Mouse (Mus musculus): Measurements from ENCODE around the gene Smc1a. TPM values are rescaled to one million over a fixed set of nuclear protein-coding genes. Genes with fewer than 3 reads are reported as not detected.

The Smc1a gene
- 150 and 164 TPM in 2 replicates for total RNA-seq (2014; fragmentation: Nextera tagmentation)
- 138 and 179 TPM in 2 replicates for total RNA-seq (2017)
- polyA plus RNA-seq (2012), result 14.0 and 17.2 TPM in 2 replicates

GRCm38 (mm10) chrX:152016151-152017145 lies at the start of gene Smc1a, which contains the start of gene Ribc1:
Smc1a (plus strand) TSS chrX:152016428.
Ribc1 (minus strand) TSS chrX:152016295.
- no peak for TF ChIP-seq GATA2 (IDR thresholded peaks at IDR 0.05; ENCODE audit: borderline replicate concordance, low read depth, low read length)
- no peak for TF ChIP-seq GATA1 (IDR thresholded peaks at IDR 0.05; ENCODE audit: borderline replicate concordance, low read length)
- TF ChIP-seq TAL1 (conservative IDR thresholded peaks at IDR 0.05; ENCODE audit: low read depth, low read length), result no peak
- no peak for TF ChIP-seq POLR2AphosphoS5 (IDR thresholded peaks at IDR 0.05; ENCODE audit: insufficient replicate concordance, low read depth, low read length)
- no peak for TF ChIP-seq CTCF (IDR thresholded peaks at IDR 0.05; ENCODE audit: low read depth, low read length)
- H3K4me3 ChIP-seq (ENCODE audit: low read depth, low read length), result peak within 1 kb of the TSS; percentile 74
- H3K9me3 ChIP-seq (replicated peaks), result no peaks in the 10 kb centered on the region
- peaks cover 12% of the 10 kb centered on the region for H3K36me3 ChIP-seq (replicated peaks)
- H3K4me1 ChIP-seq (ENCODE audit: insufficient read depth, low read depth, low read length), result peaks cover 16% of the 10 kb centered on the region
- peak; percentile 68 for DNase-seq (ENCODE audit: low spot score)
- H3K27me3 ChIP-seq (ENCODE audit: insufficient read depth, low read length), result no peaks in the 10 kb centered on the region
- ATAC-seq (ENCODE audit: extremely low read depth, insufficient number of reproducible peaks, low FRiP score, poor library complexity, severe bottlenecking), result peak; percentile 90

- Histone ChIP-seq H3K9me3 (replicated peaks) (no peaks in the 10 kb centered on the region), H3K4me1 (ENCODE audit: insufficient read depth, low read depth, low read length) (peaks cover 5% of the 10 kb centered on the region), H3K36me3 (replicated peaks) (peaks cover 10% of the 10 kb centered on the region), H3K4me3 (ENCODE audit: low read depth, low read length) (no peak overlapping the region), H3K27me3 (ENCODE audit: insufficient read depth, low read length) (0 out of 2 replicates have a peak, but pooled peaks cover 5% of the 10 kb centered on the region)
- ATAC-seq (ENCODE audit: extremely low read depth, insufficient number of reproducible peaks, low FRiP score, poor library complexity, severe bottlenecking) (no peak), DNase-seq (ENCODE audit: low spot score) (no peak)
- TF ChIP-seq GATA2 (IDR thresholded peaks at IDR 0.05; ENCODE audit: borderline replicate concordance, low read depth, low read length), result no peak
- TF ChIP-seq POLR2AphosphoS5 (IDR thresholded peaks at IDR 0.05; ENCODE audit: insufficient replicate concordance, low read depth, low read length), result no peak
- no peak for TF ChIP-seq CTCF (IDR thresholded peaks at IDR 0.05; ENCODE audit: low read depth, low read length)
- TF ChIP-seq GATA1 (IDR thresholded peaks at IDR 0.05; ENCODE audit: borderline replicate concordance, low read length), result no peak
- TF ChIP-seq TAL1 (conservative IDR thresholded peaks at IDR 0.05; ENCODE audit: low read depth, low read length), result no peak
These were observed 17.1 kb upstream of the Smc1a start for GRCm38 (mm10) chrX:151999006-151999710.

GRCm38 (mm10) chrX:152001182-152001684 lies 15.0 kb upstream of the Smc1a start:
- Histone ChIP-seq H3K4me3 (ENCODE audit: low read depth, low read length) (peak overlapping the region; percentile 71), H3K9me3 (replicated peaks) (no peaks in the 10 kb centered on the region), H3K4me1 (ENCODE audit: insufficient read depth, low read depth, low read length) (peaks cover 5% of the 10 kb centered on the region), H3K27me3 (ENCODE audit: insufficient read depth, low read length) (0 out of 2 replicates have a peak, but pooled peaks cover 5% of the 10 kb centered on the region), H3K36me3 (replicated peaks) (peaks cover 31% of the 10 kb centered on the region)
- no peak for DNase-seq (ENCODE audit: low spot score)
- no peak for TF ChIP-seq GATA2 (IDR thresholded peaks at IDR 0.05; ENCODE audit: borderline replicate concordance, low read depth, low read length)
- TF ChIP-seq TAL1 (conservative IDR thresholded peaks at IDR 0.05; ENCODE audit: low read depth, low read length), result no peak
- TF ChIP-seq GATA1 (IDR thresholded peaks at IDR 0.05; ENCODE audit: borderline replicate concordance, low read length), result no peak
- no peak for TF ChIP-seq CTCF (IDR thresholded peaks at IDR 0.05; ENCODE audit: low read depth, low read length)
- TF ChIP-seq POLR2AphosphoS5 (IDR thresholded peaks at IDR 0.05; ENCODE audit: insufficient replicate concordance, low read depth, low read length), result no peak
- ATAC-seq (ENCODE audit: extremely low read depth, insufficient number of reproducible peaks, low FRiP score, poor library complexity, severe bottlenecking), result no peak

GRCm38 (mm10) chrX:152001737-152002710 lies 14.2 kb upstream of the Smc1a start, which contains the start of gene Hsd17b10:
Hsd17b10 (plus strand) TSS chrX:152001845.
- ATAC-seq (ENCODE audit: extremely low read depth, insufficient number of reproducible peaks, low FRiP score, poor library complexity, severe bottlenecking), result peak; percentile 99
- TF ChIP-seq CTCF (IDR thresholded peaks at IDR 0.05; ENCODE audit: low read depth, low read length), result no peak
- no peak for TF ChIP-seq TAL1 (conservative IDR thresholded peaks at IDR 0.05; ENCODE audit: low read depth, low read length)
- TF ChIP-seq GATA1 (IDR thresholded peaks at IDR 0.05; ENCODE audit: borderline replicate concordance, low read length), result no peak
- TF ChIP-seq POLR2AphosphoS5 (IDR thresholded peaks at IDR 0.05; ENCODE audit: insufficient replicate concordance, low read depth, low read length), result no peak
- no peak for TF ChIP-seq GATA2 (IDR thresholded peaks at IDR 0.05; ENCODE audit: borderline replicate concordance, low read depth, low read length)
- H3K27me3 ChIP-seq (ENCODE audit: insufficient read depth, low read length), result 0 out of 2 replicates have a peak, but pooled peaks cover 3% of the 10 kb centered on the region
- H3K4me1 ChIP-seq (ENCODE audit: insufficient read depth, low read depth, low read length), result peaks cover 5% of the 10 kb centered on the region
- H3K9me3 ChIP-seq (replicated peaks), result no peaks in the 10 kb centered on the region
- peaks cover 38% of the 10 kb centered on the region for H3K36me3 ChIP-seq (replicated peaks)
- peak; percentile 82 for DNase-seq (ENCODE audit: low spot score)
- H3K4me3 ChIP-seq (ENCODE audit: low read depth, low read length), result peak within 1 kb of the TSS; percentile 71

- ATAC-seq (ENCODE audit: extremely low read depth, insufficient number of reproducible peaks, low FRiP score, poor library complexity, severe bottlenecking) (no peak), DNase-seq (ENCODE audit: low spot score) (no peak)
- Histone ChIP-seq H3K36me3 (replicated peaks) (peaks cover 47% of the 10 kb centered on the region), H3K9me3 (replicated peaks) (no peaks in the 10 kb centered on the region), H3K27me3 (ENCODE audit: insufficient read depth, low read length) (no peaks in the 10 kb centered on the region), H3K4me3 (ENCODE audit: low read depth, low read length) (no peak overlapping the region), H3K4me1 (ENCODE audit: insufficient read depth, low read depth, low read length) (peaks cover 5% of the 10 kb centered on the region)
- TF ChIP-seq GATA2 (IDR thresholded peaks at IDR 0.05; ENCODE audit: borderline replicate concordance, low read depth, low read length) (no peak), TAL1 (conservative IDR thresholded peaks at IDR 0.05; ENCODE audit: low read depth, low read length) (no peak), CTCF (IDR thresholded peaks at IDR 0.05; ENCODE audit: low read depth, low read length) (no peak), GATA1 (IDR thresholded peaks at IDR 0.05; ENCODE audit: borderline replicate concordance, low read length) (no peak), POLR2AphosphoS5 (IDR thresholded peaks at IDR 0.05; ENCODE audit: insufficient replicate concordance, low read depth, low read length) (no peak)
These were observed 13.4 kb upstream of the Smc1a start for GRCm38 (mm10) chrX:152002865-152003264.

All from G1E (cell line).